Mouse (Mus musculus): ENCODE results near the gene Lrrc17.
"Not testable (repeated sequence)": the region's sequence is repeated elsewhere in the genome, so short reads cannot be mapped to it uniquely, and the experiment has no call there.

The Lrrc17 gene

DNA sequence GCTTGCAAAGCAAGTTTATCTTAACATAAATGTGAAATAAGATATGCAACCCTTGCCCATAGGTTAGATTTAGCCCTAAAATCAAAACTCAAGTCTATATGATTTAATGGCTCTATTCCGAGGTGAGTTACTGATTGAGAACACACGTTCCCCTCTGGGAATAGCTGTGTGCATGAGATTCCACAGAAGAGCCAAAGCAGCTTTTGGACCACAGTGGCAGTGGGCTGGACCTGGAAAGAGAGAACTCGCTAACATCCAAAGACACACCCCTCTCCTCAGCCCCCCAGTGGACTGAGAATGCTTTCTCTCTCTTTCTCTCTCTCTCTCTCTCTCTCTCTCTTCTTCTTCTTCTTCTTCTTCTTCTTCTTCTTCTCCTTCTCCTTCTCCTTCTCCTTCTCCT lies 1.5 kb downstream of the Lrrc17 start:
- DNase-seq, result no peak

DNA sequence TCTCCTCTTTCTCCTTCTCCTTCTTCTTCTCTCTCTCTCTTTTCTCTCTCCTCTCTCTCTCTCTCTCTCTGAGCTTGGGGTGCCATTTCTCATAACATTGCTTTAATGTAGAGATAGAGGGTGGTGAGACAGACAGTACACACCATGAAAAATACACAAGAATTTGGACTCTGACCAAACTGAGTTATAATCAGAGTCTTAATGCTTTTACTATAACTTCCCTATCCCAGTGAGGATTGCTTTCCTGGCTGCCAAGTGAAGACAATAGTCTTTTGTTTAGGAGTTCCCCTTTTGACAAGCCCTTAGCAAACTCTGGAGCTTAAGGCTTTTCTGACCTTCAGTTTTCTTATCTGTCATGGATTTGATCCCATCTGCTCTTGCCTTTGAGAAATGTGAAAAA lies 1.9 kb downstream of the Lrrc17 start:
- DNase-seq, result no peak

GRCm38 (mm10) chr5:21545786-21546185 lies 2.4 kb downstream of the Lrrc17 start:
- no peak for DNase-seq

GRCm38 (mm10) chr5:21547005-21547404 lies 3.6 kb downstream of the Lrrc17 start:
- DNase-seq, result no peak

- DNase-seq, result no peak
Observed at GRCm38 (mm10) chr5:21553685-21554084, 10.3 kb downstream of the Lrrc17 start.

GRCm38 (mm10) chr5:21554732-21555131 lies 11.4 kb downstream of the Lrrc17 start:
- DNase-seq, result no peak

DNA sequence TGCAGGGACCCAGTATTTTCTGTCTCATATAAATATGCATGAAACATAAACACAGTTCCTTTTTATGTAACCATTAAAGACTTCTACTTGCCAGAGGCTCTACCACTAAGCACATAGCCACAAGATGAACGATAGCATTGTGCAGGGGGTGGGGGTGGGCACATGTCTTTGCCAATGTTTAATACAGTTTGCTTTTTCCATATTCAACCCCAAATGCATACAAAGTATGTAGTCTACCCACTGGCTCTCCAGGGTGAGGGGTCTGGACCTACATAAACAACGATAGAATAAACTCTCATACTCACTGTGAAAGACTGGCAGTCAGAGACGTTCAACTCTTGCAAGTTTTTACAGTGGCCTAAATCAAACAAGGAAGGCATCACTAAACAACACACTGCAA lies 13.1 kb downstream of the Lrrc17 start:
- DNase-seq, result no peak

GRCm38 (mm10) chr5:21563936-21564335 lies 20.6 kb downstream of the Lrrc17 start:
- DNase-seq, result no peak

- DNase-seq, result no peak
Observed at GRCm38 (mm10) chr5:21565392-21566065, 22.2 kb downstream of the Lrrc17 start.

DNA sequence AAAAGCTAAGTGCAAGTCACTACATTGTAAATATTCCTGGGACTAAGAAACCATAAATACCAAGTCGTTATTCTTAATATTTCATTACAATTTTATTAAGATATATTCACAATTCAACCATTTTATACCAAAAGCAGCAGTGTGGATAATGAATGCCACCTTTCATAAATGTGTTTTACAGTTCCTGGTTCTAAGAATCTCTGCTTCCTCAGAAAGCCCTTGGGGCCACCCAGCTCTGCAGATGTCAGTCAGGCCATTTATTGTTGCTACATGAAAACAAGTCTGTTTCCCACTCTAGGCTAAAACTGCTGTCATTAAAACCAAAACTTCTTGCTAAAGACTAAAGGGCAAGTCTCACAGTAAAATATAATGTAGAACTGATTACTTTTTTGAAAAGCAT lies 24.4 kb downstream of the Lrrc17 start:
- DNase-seq, result no peak

DNA sequence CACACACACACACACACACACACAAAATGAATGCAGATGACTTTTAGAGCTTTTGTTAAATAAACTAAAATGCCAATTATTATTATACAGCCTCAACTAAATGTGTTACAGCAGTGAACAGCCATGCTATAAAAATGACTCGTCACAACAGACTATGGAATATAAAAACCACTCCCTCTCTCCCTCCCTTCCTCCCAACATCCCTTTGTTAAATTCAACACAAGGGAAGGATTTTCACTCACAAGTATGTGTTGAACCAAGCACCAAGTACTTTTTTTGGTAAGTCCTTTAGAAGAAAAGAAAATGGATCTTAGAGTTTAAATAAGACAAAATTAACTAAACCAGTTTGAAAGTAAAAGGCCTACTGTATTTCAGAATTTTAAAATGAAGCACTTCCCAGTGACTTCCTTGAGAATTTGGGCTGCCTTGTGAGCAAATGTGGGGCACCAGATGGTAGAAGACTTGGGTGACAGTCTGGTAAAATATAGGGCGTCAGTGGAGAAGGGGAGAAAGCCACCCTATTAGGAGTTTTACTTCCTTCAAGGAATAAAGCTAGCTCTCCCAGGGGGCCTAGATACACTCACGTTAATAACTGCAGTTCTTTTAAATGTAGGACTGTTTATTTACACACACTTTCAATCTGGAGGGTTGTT lies 29.5 kb downstream of the Lrrc17 start:
- DNase-seq, result no peak

GRCm38 (mm10) chr5:21574386-21575209 lies 31.2 kb downstream of the Lrrc17 start:
- DNase-seq, result no peak

DNA sequence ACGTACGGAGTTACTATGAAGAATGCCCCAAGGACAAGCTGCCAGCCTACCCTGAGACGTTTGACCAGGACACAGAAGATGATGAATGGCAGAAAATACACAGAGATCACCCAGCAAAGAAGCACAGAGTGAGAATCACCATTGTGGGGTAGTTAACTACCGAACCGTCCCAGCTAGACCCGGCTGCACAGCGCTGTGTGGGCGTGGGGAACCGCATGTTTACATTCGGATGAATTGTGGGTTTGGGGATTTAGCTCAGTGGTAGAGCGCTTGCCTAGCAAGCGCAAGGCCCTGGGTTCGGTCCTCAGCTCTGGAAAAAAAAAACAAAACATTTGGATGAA lies 31.8 kb downstream of the Lrrc17 start:
- no peak for DNase-seq

- DNase-seq, result no peak
Observed at GRCm38 (mm10) chr5:21578136-21578535, 34.8 kb downstream of the Lrrc17 start.

DNA sequence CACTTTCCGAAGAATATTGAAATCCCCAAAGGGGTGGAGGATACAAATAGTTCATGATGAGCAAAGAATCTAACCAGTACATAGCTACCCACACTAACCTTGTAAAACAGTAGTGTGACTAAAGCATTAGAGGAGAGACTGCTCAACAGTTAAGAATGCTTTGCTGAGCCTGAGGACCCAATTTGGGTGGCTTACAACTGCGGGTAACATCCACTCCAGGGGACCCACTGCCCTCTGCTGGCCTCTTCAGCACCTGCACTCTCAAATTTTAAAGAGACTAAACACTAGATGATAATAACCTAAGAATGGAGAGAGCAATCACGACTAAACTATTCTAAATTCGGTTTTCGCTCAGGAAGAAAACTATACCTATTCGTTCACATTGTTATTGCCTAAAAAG lies 43.4 kb downstream of the Lrrc17 start:
- DNase-seq, result peak; percentile 40

DNA sequence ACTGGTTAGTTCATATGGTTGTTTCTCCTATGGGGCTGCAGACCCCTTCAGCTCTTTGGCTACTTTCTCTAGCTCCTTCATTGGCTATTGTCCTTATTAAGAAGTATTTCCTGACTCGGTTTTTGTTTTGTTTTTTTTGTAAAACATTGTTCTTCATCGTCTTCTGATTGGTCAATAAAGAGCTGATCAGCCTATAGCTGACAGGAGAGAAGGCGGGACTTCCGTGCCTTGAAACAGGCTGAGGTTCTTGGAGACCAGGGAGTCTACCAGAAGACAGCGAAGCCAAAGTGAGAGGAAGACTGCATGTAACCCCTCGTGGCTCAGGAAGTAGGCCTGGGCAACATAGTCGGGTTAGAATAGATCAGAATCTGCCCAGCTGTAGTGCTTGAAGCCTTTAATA lies 44.3 kb downstream of the Lrrc17 start:
- no peak for DNase-seq

- DNase-seq, result no peak
Observed at GRCm38 (mm10) chr5:21588220-21588619, 44.9 kb downstream of the Lrrc17 start.

- no peak for DNase-seq
Observed at GRCm38 (mm10) chr5:21592106-21592505, 48.7 kb downstream of the Lrrc17 start.

DNA sequence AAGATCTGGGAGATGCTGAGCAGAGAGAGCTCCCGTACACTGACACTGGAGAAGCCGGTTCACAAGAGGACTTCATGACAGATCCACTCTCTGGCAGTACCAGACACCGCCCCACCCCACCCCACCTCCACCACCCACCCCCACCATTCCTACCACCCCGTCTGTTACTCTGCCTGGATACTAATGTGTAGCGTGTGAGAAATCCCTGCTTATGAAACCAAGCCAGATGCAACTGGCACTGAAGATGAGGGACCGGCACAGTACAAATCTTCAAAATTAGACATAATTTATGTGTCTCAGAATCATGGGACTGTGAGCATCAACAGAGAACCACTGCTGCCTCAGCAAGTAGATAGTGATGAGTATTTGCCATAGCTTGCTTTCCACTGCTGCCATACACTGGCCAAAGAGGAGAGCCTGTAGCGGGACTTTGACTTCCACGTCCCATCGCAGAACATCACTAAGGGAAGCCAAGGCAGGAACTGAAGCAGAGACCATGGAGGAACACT lies 49.9 kb downstream of the Lrrc17 start:
- DNase-seq, result no peak

DNA sequence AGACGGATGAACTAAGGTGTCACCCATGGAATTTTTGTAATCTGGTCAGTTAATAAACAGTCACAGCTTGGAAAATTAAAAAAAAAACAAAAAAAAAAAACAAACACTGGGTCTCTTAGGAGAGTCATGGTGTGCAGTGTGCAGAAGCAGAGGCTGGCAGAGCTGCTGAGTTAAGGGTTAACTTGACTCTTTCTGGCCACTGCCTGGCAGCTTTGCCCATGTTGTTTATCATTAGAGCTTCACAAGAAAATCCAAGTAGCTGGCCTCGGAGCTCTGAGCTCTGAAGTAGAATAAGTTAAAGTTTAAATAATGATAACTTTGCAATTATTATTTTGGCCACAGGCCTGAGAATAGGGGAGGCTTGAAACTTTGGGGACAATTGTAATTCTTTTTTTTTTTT lies 56.2 kb downstream of the Lrrc17 start:
- not testable (repeated sequence) for DNase-seq

GRCm38 (mm10) chr5:21599961-21600360 lies 56.6 kb downstream of the Lrrc17 start:
- no peak for DNase-seq

DNA sequence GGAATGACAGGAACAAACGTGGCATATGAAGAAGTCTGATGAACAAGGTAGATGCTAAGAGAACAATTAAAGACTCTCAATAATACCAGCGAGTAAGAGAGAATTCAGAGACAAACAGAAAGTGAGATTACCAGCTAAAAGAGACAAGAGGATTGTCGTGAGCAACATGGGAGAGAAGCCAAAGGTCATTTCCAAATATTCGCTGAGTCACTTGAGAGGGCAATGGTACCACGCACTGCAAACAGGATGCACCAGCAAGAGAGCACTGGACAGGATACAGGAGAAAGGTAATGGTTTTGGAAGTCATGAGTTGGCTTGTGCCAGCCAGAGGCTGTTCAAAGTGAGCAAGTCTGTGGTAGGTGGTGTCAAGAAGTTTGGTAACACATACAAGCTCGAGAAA lies 62.6 kb downstream of the Lrrc17 start:
- DNase-seq, result no peak

DNA sequence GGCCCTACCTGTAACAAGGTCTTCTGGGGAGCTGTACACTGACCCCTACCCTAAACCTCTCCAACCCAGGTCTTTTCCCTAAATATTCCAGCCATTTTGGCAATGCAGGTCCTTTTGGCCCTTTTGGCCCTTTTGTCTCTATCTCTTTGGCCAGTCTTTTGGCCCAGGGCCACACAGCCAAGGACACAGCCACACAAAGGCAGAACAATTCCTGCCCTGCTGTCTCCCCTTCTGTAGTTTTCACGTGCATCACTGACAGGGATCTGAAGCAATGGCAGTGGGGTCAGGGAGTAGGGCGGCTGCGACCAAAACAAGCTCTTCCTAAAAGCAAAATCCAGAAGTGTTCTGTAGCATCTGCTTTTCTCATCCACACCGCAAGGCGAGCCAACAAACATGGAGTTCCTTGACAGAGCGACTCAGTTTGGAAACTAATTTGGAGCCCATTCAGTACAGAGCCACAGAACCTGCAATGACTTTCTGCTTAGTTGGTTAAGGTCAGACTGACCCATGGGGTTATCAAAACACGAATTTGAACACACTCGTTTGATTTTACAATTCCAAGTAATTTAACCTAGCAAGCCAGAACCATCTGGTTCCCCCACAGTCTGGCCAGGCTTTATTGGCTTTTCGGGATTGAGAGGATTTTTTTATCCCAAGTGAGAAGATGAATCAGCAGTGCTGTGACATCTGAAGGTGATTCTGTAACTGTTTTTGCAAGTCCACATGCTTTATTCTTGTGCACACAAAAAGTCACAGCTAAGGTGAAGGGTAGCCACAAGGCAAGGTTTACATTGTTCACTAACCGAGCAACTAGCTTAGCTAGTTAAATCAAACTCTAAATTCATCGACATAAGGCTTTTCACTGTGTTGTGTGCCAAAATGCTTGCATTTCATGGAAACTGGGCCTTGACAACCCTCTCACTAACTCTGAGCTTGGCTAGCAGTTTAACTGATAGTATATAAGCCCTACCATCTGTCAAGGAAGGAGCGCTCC lies 65.2 kb downstream of the Lrrc17 start:
- no peak for DNase-seq
